Mouse (Mus musculus) heart, embryonic 10.5 days (tissue): Measurements from ENCODE around the gene C1qbp. TPM values are rescaled to one million over a fixed set of nuclear protein-coding genes. Genes with fewer than 3 reads are reported as not detected.

ENCODE experiments used
- polyA plus RNA-seq: library from polyadenylated mRNA; unstranded; fragments of >200 nt; fragmentation: Nextera tagmentation; extraction: Ambion mirVana; gene quantifications from 2 replicates; pipeline ENCODE4 v1.2.1, GENCODE M21; 2016

Gene C1qbp
- polyA plus RNA-seq, 1 experiment from 2014 or later: 388 TPM

Other genes starting within 250 kb of the C1qbp start
- gene Zfp3, start 218.8 kb downstream of the C1qbp start, polyA plus RNA-seq: 7.6 and 8.9 TPM in 2 replicates
- gene Scimp, start 170.4 kb downstream of the C1qbp start, polyA plus RNA-seq: not detected in 2 replicates
- 29.4 and 29.7 TPM in 2 replicates for gene Rabep1, start 138.2 kb downstream of the C1qbp start, polyA plus RNA-seq
- 129 and 139 TPM in 2 replicates for gene Nup88, start 13.1 kb downstream of the C1qbp start, polyA plus RNA-seq
- 61.4 and 63.6 TPM in 2 replicates for gene Rpain, start 12.8 kb downstream of the C1qbp start, polyA plus RNA-seq
- 21.0 and 23.3 TPM in 2 replicates for gene Dhx33, start 21.4 kb upstream of the C1qbp start, polyA plus RNA-seq
- 32.9 and 45.5 TPM in 2 replicates for gene Mis12, start 36.6 kb upstream of the C1qbp start, polyA plus RNA-seq
- 35.1 and 41.1 TPM in 2 replicates for gene Derl2, start 36.8 kb upstream of the C1qbp start, polyA plus RNA-seq
- 30.8 and 73.4 TPM in 2 replicates for gene 6330403K07Rik, start 50.5 kb upstream of the C1qbp start, polyA plus RNA-seq
- 0.05 TPM in 1 of 2 replicates, not detected in the other for gene Nlrp1a, start 161.7 kb upstream of the C1qbp start, polyA plus RNA-seq
- not detected in 2 replicates for gene Nlrp1b, start 247.7 kb upstream of the C1qbp start, polyA plus RNA-seq